Mouse (Mus musculus) testis, adult 2 months (tissue): ENCODE results near the gene Wbp1. TPM values are rescaled to one million over a fixed set of nuclear protein-coding genes. Genes with fewer than 3 reads are reported as not detected.

Experiments used
- H3K27ac ChIP-seq: fragments of 200-500 bp; 2 replicates; pipeline ENCODE4 v1.5.1; 2012; ENCODE audit warnings: low read depth, low read length; ENCODE audit not compliant: control insufficient read depth, insufficient read depth
- H3K27me3 ChIP-seq: fragments of 200-500 bp; 2 replicates; pipeline ENCODE4 v1.6.1; 2012; ENCODE audit warnings: mild to moderate bottlenecking, low read length, moderate library complexity; ENCODE audit not compliant: control insufficient read depth, insufficient read depth
- H3K36me3 ChIP-seq: fragments of 200-500 bp; 2 replicates; pipeline ENCODE4 v1.6.1; 2012; ENCODE audit warnings: mild to moderate bottlenecking, low read length; ENCODE audit not compliant: control insufficient read depth, insufficient read depth
- H3K4me1 ChIP-seq: fragments of 200-500 bp; 2 replicates; pipeline ENCODE4 v1.6.1; 2012; ENCODE audit warnings: low read length; ENCODE audit not compliant: control insufficient read depth, insufficient read depth
- H3K4me3 ChIP-seq: fragments of 200-500 bp; 2 replicates; pipeline ENCODE4 v1.5.1; 2012; ENCODE audit warnings: low read depth, mild to moderate bottlenecking, low read length, moderate library complexity, mixed read lengths; ENCODE audit not compliant: control insufficient read depth
- CTCF ChIP-seq: fragments of 200-500 bp; IDR thresholded peaks from 2 replicates; pipeline ENCODE4 v1.5.1; 2012; ENCODE audit warnings: low read depth, mild to moderate bottlenecking, inconsistent platforms, low read length, moderate library complexity; ENCODE audit not compliant: control insufficient read depth, insufficient read depth, insufficient replicate concordance
- POLR2A ChIP-seq: fragments of 200-500 bp; IDR thresholded peaks from 2 replicates; pipeline ENCODE4 v1.6.1; 2012; ENCODE audit warnings: low read depth, mild to moderate bottlenecking, inconsistent platforms, low read length, moderate library complexity; ENCODE audit not compliant: control insufficient read depth
- polyA plus RNA-seq: library from polyadenylated mRNA; depleted of rRNA; stranded (reverse); fragments of >200 nt; gene quantifications from 2 replicates; pipeline ENCODE4 v1.2.3, GENCODE M21; 2012

The Wbp1 gene
- polyA plus RNA-seq, 1 experiment = 53.0 TPM

DNA sequence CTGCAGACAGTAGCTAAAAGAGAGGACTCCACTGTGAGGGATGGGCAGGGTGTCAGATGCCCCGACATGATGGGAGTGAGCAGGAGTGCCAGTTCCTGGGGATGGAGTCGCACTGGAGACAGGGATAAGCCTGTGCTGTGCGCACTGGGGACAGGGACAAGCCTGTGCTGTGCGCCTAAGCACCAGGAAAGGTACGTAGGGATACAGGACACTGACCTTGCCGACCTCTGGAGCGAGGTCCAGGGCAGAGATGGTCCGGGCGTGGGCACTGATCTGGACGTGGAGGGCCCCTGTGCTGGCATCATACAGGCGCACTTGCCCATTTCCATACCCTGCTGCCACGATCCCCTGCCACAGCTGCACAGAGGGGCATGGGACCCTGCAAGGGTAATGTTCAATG lies 31.7 kb upstream of the Wbp1 start:
- no peak overlapping the region for H3K27ac ChIP-seq
- H3K4me3 ChIP-seq = no peak overlapping the region
- no peak for TF ChIP-seq POLR2A
- no peak for TF ChIP-seq CTCF
- no peaks in the 10 kb centered on the region for H3K36me3 ChIP-seq
- H3K27me3 ChIP-seq = no peaks in the 10 kb centered on the region
- H3K4me1 ChIP-seq = peaks cover 6% of the 10 kb centered on the region; the same call in 1 of the 2 replicates

DNA sequence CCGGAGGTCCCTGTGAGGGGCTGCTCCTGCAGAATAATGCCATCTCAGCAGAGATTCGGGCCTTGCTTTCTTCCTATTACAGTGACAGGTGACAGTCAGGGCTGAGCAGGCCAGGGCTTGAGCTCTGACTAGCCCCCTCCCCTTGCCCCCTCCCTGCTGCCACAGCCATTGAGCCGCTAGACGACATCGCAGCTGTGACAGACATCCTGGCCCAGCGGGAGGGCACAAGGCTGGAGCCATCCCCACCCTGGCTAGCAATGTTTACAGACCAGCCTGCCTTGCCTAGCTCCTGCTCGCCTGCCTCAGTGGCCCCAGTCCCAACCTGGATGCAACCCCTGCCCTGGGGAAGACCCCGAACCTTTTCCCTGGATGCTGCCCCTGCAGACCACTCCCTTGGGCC lies 30.4 kb upstream of the Wbp1 start:
- Histone ChIP-seq H3K27ac (no peak overlapping the region), H3K36me3 (no peaks in the 10 kb centered on the region), H3K27me3 (no peaks in the 10 kb centered on the region), H3K4me1 (peaks cover 6% of the 10 kb centered on the region; the same call in 1 of the 2 replicates), H3K4me3 (no peak overlapping the region)
- TF ChIP-seq POLR2A = no peak
- no peak for TF ChIP-seq CTCF

DNA sequence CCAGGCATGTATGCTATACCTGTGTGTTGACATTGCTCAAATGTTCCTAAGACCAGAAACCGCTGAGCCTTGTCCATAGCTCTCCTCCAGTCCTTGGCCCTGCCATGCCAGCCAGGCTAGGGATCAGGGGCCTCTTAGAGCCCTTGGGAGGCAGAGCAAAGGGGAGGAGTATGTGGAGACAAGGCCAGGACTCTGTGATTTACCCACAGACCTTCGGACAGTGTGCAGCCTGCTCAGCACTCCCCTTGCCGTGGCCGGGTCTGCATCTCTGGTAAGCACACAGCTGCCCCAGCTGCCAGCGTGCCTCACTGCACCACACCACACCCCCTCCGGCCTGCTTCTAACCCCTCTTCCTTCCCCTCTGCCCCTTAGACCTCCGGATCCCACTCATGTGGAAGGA lies 25.9 kb upstream of the Wbp1 start:
- no peak overlapping the region for H3K27ac ChIP-seq
- H3K36me3 ChIP-seq = no peaks in the 10 kb centered on the region
- H3K4me3 ChIP-seq = no peak overlapping the region
- peaks cover 2% of the 10 kb centered on the region for H3K4me1 ChIP-seq
- TF ChIP-seq POLR2A (no peak), CTCF (no peak)
- no peaks in the 10 kb centered on the region for H3K27me3 ChIP-seq

DNA sequence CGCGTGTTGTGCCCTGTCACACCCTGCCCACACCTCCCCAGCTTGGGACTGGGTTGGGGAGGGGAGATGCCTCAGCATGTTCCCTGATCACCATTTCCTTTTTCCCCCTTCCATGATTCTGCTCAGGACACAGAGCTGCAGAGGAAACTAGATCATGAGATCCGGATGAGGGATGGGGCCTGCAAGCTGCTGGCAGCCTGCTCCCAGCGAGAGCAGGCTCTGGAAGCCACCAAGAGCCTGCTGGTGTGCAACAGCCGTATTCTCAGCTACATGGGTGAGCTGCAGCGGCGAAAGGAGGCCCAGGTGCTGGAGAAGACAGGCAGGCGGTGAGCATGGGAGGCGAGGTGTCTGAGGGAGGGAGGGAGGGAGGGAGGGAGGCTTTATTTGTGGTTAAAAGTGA lies 24.4 kb upstream of the Wbp1 start:
- H3K4me1 ChIP-seq = peaks cover 7% of the 10 kb centered on the region
- no peak overlapping the region for H3K27ac ChIP-seq
- no peak for TF ChIP-seq CTCF
- no peak for TF ChIP-seq POLR2A
- H3K36me3 ChIP-seq = no peaks in the 10 kb centered on the region
- H3K4me3 ChIP-seq = no peak overlapping the region
- H3K27me3 ChIP-seq = no peaks in the 10 kb centered on the region

DNA sequence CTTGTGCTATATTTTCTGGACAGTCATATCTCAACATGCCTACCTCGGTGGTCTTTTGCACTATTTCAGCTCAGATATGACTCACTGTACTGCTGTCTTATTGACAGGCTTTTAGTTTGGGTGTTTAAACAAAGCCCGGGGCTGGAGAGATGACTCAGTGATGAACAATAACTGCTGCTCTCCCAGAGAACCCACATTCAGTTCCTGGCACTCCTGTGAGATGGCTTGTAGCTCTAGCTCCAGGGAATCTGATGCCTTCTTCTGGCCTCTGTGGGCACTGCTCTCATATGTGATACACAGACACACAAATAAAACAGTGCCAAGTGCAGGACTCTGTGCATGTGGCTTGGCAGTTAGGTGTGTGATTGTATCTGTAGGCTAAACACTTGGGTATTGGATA lies 23.9 kb upstream of the Wbp1 start:
- Histone ChIP-seq H3K27ac (no peak overlapping the region), H3K27me3 (no peaks in the 10 kb centered on the region), H3K4me1 (peaks cover 7% of the 10 kb centered on the region), H3K36me3 (no peaks in the 10 kb centered on the region), H3K4me3 (no peak overlapping the region)
- TF ChIP-seq POLR2A (no peak), CTCF (no peak)

DNA sequence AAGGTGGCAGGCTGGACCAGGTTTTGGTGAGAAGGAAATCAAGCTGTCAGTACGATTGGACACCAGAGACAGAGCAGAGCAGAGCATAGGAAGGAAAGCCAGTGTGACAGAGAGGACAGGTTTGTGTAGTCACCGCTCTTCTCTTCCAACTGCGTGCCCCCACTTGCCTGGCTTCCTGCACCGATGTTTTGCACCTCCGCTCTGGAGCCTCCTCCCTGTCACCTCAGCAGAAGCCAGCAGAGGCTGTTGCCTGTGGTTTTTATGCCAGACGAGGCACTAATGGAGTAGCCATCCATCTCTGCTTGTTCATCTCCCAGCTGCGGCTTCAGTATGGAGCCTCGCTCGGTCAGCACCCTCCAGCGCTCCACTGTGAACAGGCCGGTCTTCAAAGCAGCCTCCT lies 21.5 kb upstream of the Wbp1 start:
- Histone ChIP-seq H3K4me1 (peaks cover 12% of the 10 kb centered on the region), H3K27me3 (no peaks in the 10 kb centered on the region), H3K36me3 (no peaks in the 10 kb centered on the region), H3K27ac (no peak overlapping the region), H3K4me3 (peak overlapping the region; percentile 28)
- TF ChIP-seq POLR2A (no peak), CTCF (no peak)

DNA sequence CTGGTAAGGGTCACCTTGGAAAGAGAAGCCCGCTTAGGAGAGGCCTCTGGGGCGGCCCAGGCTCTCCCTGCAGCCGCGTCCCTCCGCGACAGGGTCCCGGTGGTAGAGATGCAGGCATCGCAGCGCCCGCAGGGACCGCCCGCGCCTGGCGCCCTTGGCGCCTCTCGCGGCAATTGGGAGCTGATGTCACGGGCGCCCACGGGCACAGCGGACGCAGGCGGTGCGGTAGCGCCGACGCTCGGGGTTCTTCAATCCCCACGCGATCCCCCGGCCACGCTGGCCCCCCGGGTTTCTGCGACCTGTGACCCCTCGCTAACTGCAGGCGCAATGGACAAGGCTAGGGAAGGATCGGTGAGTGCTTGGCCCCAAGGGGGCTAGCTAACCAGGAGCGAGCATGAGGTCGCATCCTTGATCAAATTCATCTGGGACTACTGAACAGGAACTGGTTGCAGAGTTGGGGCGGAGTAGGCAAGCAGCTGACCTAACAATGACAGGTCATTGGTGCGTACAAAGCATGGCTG lies 20.9 kb upstream of the Wbp1 start:
- Histone ChIP-seq H3K4me1 (peaks cover 18% of the 10 kb centered on the region), H3K27ac (no peak overlapping the region), H3K36me3 (no peaks in the 10 kb centered on the region), H3K27me3 (no peaks in the 10 kb centered on the region), H3K4me3 (peak overlapping the region; percentile 41)
- TF ChIP-seq POLR2A (no peak), CTCF (no peak)

DNA sequence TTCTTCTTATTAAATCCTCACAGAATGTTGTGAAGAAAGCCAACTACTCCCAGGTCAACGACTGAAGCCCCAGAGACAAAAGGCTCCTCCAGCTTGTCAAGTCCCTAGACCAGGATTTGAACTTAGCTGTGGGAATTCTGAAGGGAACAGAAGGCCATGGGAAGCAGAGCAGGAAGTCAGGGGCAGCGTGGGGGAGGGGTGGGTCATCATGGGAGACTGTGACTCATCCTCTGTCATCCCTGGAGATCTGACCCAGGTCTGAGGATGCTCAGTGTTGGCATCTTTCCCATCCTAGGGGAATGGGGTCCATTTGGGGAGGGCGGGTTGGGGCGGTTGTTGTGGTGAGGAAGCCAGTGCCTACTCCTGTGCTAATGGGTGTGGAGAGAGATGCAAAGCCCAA lies 20.3 kb upstream of the Wbp1 start:
- Histone ChIP-seq H3K27ac (no peak overlapping the region), H3K36me3 (no peaks in the 10 kb centered on the region), H3K27me3 (no peaks in the 10 kb centered on the region), H3K4me3 (peak overlapping the region; percentile 41), H3K4me1 (peaks cover 24% of the 10 kb centered on the region)
- TF ChIP-seq POLR2A = no peak
- TF ChIP-seq CTCF = no peak
